Mouse (Mus musculus): Measurements from ENCODE around the gene Serpinf2. TPM values are rescaled to one million over a fixed set of nuclear protein-coding genes. Genes with fewer than 3 reads are reported as not detected.
A peak's percentile ranks its signal among the peaks of the same experiment; 100 is the strongest.

Gene Serpinf2
- total RNA-seq, 2 experiments from 2014 or later: not detected

- no peak for DNase-seq
Observed at GRCm38 (mm10) chr11:75429019-75429705, 10.2 kb downstream of the Serpinf2 start.

- no peak for DNase-seq
Observed at GRCm38 (mm10) chr11:75424459-75424858, 14.9 kb downstream of the Serpinf2 start.

- no peak for DNase-seq
Observed at GRCm38 (mm10) chr11:75424033-75424432, 15.4 kb downstream of the Serpinf2 start.

GRCm38 (mm10) chr11:75423091-75423490 is 16.3 kb downstream of the Serpinf2 start:
- DNase-seq: no peak

- no peak for DNase-seq
Observed at GRCm38 (mm10) chr11:75422013-75422792, 17.2 kb downstream of the Serpinf2 start, which contains the start of gene Serpinf1. TSS of gene Serpinf1 (minus strand) at chr11:75422701.

- peak; percentile 56 for DNase-seq
Observed at GRCm38 (mm10) chr11:75421375-75422012, 17.9 kb downstream of the Serpinf2 start.

GRCm38 (mm10) chr11:75420810-75421374 is 18.5 kb downstream of the Serpinf2 start:
- no peak for DNase-seq

GRCm38 (mm10) chr11:75420037-75420436 is 19.4 kb downstream of the Serpinf2 start:
- DNase-seq: no peak

GRCm38 (mm10) chr11:75415994-75416393 is 23.4 kb downstream of the Serpinf2 start:
- no peak for DNase-seq

- peak; percentile 26 for DNase-seq
Observed at GRCm38 (mm10) chr11:75415096-75415495, 24.3 kb downstream of the Serpinf2 start.

GRCm38 (mm10) chr11:75410591-75410990 is 28.8 kb downstream of the Serpinf2 start:
- DNase-seq: no peak

- no peak for DNase-seq
Observed at GRCm38 (mm10) chr11:75409679-75410575, 29.5 kb downstream of the Serpinf2 start.

- no peak for DNase-seq
Observed at GRCm38 (mm10) chr11:75406865-75407264, 32.5 kb downstream of the Serpinf2 start.

- no peak for DNase-seq
Observed at GRCm38 (mm10) chr11:75406104-75406503, 33.3 kb downstream of the Serpinf2 start.

- no peak for DNase-seq
Observed at GRCm38 (mm10) chr11:75404801-75405200, 34.6 kb downstream of the Serpinf2 start.

- DNase-seq: peak; percentile 66
Observed at GRCm38 (mm10) chr11:75403301-75404052, 35.9 kb downstream of the Serpinf2 start.

- peak; percentile 28 for DNase-seq
Observed at GRCm38 (mm10) chr11:75402271-75402690, 37.1 kb downstream of the Serpinf2 start.

GRCm38 (mm10) chr11:75400099-75400498 is 39.3 kb downstream of the Serpinf2 start:
- DNase-seq: no peak

GRCm38 (mm10) chr11:75399411-75399841 is 40.0 kb downstream of the Serpinf2 start:
- DNase-seq: no peak

GRCm38 (mm10) chr11:75397452-75397851 is 41.9 kb downstream of the Serpinf2 start:
- DNase-seq: no peak

GRCm38 (mm10) chr11:75395611-75396010 is 43.8 kb downstream of the Serpinf2 start:
- no peak for DNase-seq
